Mouse (Mus musculus): ENCODE data around the gene Chd6. TPM values are rescaled to one million over a fixed set of nuclear protein-coding genes. Genes with fewer than 3 reads are reported as not detected.

Chd6 gene
- total and polyA plus RNA-seq, 2 experiments from 2014 or later = 29.2 to 74.0 TPM

- no peak for TF ChIP-seq CTCF (IDR thresholded peaks at IDR 0.05; ENCODE audit: low read depth)
- Histone ChIP-seq H3K4me2 (ENCODE audit: low read depth, low read length) (no peak overlapping the region), H3K9me3 (ENCODE audit: low read length) (no peaks in the 10 kb centered on the region), H3K27me3 (ENCODE audit: insufficient read depth, low read length) (no peaks in the 10 kb centered on the region), H3K36me3 (ENCODE audit: insufficient read depth, low read length) (no peaks in the 10 kb centered on the region), H3K27ac (no peak overlapping the region), H3K4me3 (ENCODE audit: low read length) (no peak overlapping the region), H3K9ac (replicated peaks; ENCODE audit: low read length) (no peak overlapping the region), H3K4me1 (ENCODE audit: insufficient read depth, low read length) (0 out of 2 replicates have a peak, but pooled peaks cover 2% of the 10 kb centered on the region)
- ATAC-seq (no peak), DNase-seq (ENCODE audit: low spot score) (no peak)
- WGBS = 79% methylated on average over 2 of the region's 2 CpGs
Measured at GRCm38 (mm10) chr2:160918930-160919215, 190.0 kb downstream of the Chd6 start.

- no peaks in the 10 kb centered on the region for H3K36me3 ChIP-seq (ENCODE audit: insufficient read depth, low read length)
- no peak overlapping the region for H3K4me2 ChIP-seq (ENCODE audit: low read depth, low read length)
- H3K9me3 ChIP-seq (ENCODE audit: low read length) = no peaks in the 10 kb centered on the region
- peaks cover under 1% of the 10 kb centered on the region; the same call in 1 of the 2 replicates for H3K27me3 ChIP-seq (ENCODE audit: insufficient read depth, low read length)
- ATAC-seq (no peak), DNase-seq (ENCODE audit: low spot score) (no peak)
- 0 out of 2 replicates have a peak, but pooled peaks cover 2% of the 10 kb centered on the region for H3K4me1 ChIP-seq (ENCODE audit: insufficient read depth, low read length)
- TF ChIP-seq CTCF (IDR thresholded peaks at IDR 0.05; ENCODE audit: low read depth) = no peak
- no peak overlapping the region for H3K9ac ChIP-seq (replicated peaks; ENCODE audit: low read length)
- H3K27ac ChIP-seq = no peak overlapping the region
- 59% methylated on average over 8 of the region's 8 CpGs for WGBS
- no peak overlapping the region for H3K4me3 ChIP-seq (ENCODE audit: low read length)
Measured at GRCm38 (mm10) chr2:160918154-160918929, 190.5 kb downstream of the Chd6 start.

- Histone ChIP-seq H3K27ac (no peak overlapping the region), H3K9ac (replicated peaks; ENCODE audit: low read length) (no peak overlapping the region), H3K4me3 (ENCODE audit: low read length) (no peak overlapping the region), H3K9me3 (ENCODE audit: low read length) (no peaks in the 10 kb centered on the region), H3K27me3 (ENCODE audit: insufficient read depth, low read length) (peaks cover 8% of the 10 kb centered on the region; the same call in 1 of the 2 replicates), H3K4me1 (ENCODE audit: insufficient read depth, low read length) (0 out of 2 replicates have a peak, but pooled peaks cover 2% of the 10 kb centered on the region), H3K4me2 (ENCODE audit: low read depth, low read length) (no peak overlapping the region), H3K36me3 (ENCODE audit: insufficient read depth, low read length) (no peaks in the 10 kb centered on the region)
- TF ChIP-seq CTCF (IDR thresholded peaks at IDR 0.05; ENCODE audit: low read depth) = no peak
- ATAC-seq = no peak
- 95% methylated on average over 3 of the region's 3 CpGs for WGBS
- no peak for DNase-seq (ENCODE audit: low spot score)
Measured at GRCm38 (mm10) chr2:160917313-160917712, 191.6 kb downstream of the Chd6 start.

- H3K36me3 ChIP-seq (ENCODE audit: insufficient read depth, low read length) = no peaks in the 10 kb centered on the region
- H3K4me3 ChIP-seq (ENCODE audit: low read length) = no peak overlapping the region
- H3K4me2 ChIP-seq (ENCODE audit: low read depth, low read length) = no peak overlapping the region
- peaks cover 4% of the 10 kb centered on the region for H3K4me1 ChIP-seq (ENCODE audit: insufficient read depth, low read length)
- no peak for DNase-seq (ENCODE audit: low spot score)
- peaks cover 10% of the 10 kb centered on the region; the same call in 1 of the 2 replicates for H3K27me3 ChIP-seq (ENCODE audit: insufficient read depth, low read length)
- 61% methylated on average over 8 of the region's 8 CpGs for WGBS
- H3K9me3 ChIP-seq (ENCODE audit: low read length) = no peaks in the 10 kb centered on the region
- ATAC-seq = no peak
- H3K27ac ChIP-seq = no peak overlapping the region
- no peak overlapping the region for H3K9ac ChIP-seq (replicated peaks; ENCODE audit: low read length)
- TF ChIP-seq CTCF (IDR thresholded peaks at IDR 0.05; ENCODE audit: low read depth) = no peak
Measured at GRCm38 (mm10) chr2:160916714-160917113, 192.2 kb downstream of the Chd6 start.

GRCm38 (mm10) chr2:160915821-160916610 is 192.9 kb downstream of the Chd6 start:
- H3K4me3 ChIP-seq (ENCODE audit: low read length) = no peak overlapping the region
- TF ChIP-seq CTCF (IDR thresholded peaks at IDR 0.05; ENCODE audit: low read depth) = no peak
- peaks cover 17% of the 10 kb centered on the region; the same call in 1 of the 2 replicates for H3K27me3 ChIP-seq (ENCODE audit: insufficient read depth, low read length)
- 63% methylated on average over 13 of the region's 13 CpGs for WGBS
- no peak overlapping the region for H3K9ac ChIP-seq (replicated peaks; ENCODE audit: low read length)
- ATAC-seq (no peak), DNase-seq (ENCODE audit: low spot score) (no peak)
- H3K9me3 ChIP-seq (ENCODE audit: low read length) = no peaks in the 10 kb centered on the region
- no peaks in the 10 kb centered on the region for H3K36me3 ChIP-seq (ENCODE audit: insufficient read depth, low read length)
- H3K27ac ChIP-seq = no peak overlapping the region
- H3K4me1 ChIP-seq (ENCODE audit: insufficient read depth, low read length) = peaks cover 7% of the 10 kb centered on the region
- H3K4me2 ChIP-seq (ENCODE audit: low read depth, low read length) = no peak overlapping the region

GRCm38 (mm10) chr2:160914656-160915055 is 194.2 kb downstream of the Chd6 start:
- Histone ChIP-seq H3K27ac (no peak overlapping the region), H3K4me1 (ENCODE audit: insufficient read depth, low read length) (peaks cover 7% of the 10 kb centered on the region), H3K4me3 (ENCODE audit: low read length) (no peak overlapping the region), H3K4me2 (ENCODE audit: low read depth, low read length) (no peak overlapping the region), H3K36me3 (ENCODE audit: insufficient read depth, low read length) (no peaks in the 10 kb centered on the region), H3K9ac (replicated peaks; ENCODE audit: low read length) (no peak overlapping the region), H3K27me3 (ENCODE audit: insufficient read depth, low read length) (peaks cover 26% of the 10 kb centered on the region; the same call in 1 of the 2 replicates), H3K9me3 (ENCODE audit: low read length) (no peaks in the 10 kb centered on the region)
- DNase-seq (ENCODE audit: low spot score) (no peak), ATAC-seq (no peak)
- WGBS = 80% methylated on average over 9 of the region's 9 CpGs
- no peak for TF ChIP-seq CTCF (IDR thresholded peaks at IDR 0.05; ENCODE audit: low read depth)
